Mouse (Mus musculus): ENCODE measurements around the gene Srgap3. TPM values are rescaled to one million over a fixed set of nuclear protein-coding genes. Genes with fewer than 3 reads are reported as not detected.

Gene Srgap3
- polyA plus RNA-seq, 1 experiment = 1.6 TPM

- WGBS = under 1% methylated on average over 77 of the region's 77 CpGs
- TF ChIP-seq CTCF (IDR thresholded peaks at IDR 0.05; ENCODE audit: insufficient read depth, low read length) (no peak), POLR2A (IDR thresholded peaks at IDR 0.05; ENCODE audit: borderline replicate concordance, extremely low read depth, low read depth, low read length) (peak; percentile 14; the same call in 1 of the 2 replicates)
- DNase-seq = peak; percentile 80
- peak within 1 kb of the TSS; percentile 81 for H3K4me3 ChIP-seq (replicated peaks; ENCODE audit: extremely low read depth, low read depth, low read length)
- H3K4me1 ChIP-seq (ENCODE audit: control insufficient read depth, insufficient read depth, low read length) = no peaks in the 10 kb centered on the region; the same call in 1 of the 2 replicates
These were observed 250.8 kb downstream of the Srgap3 start, which contains the start of gene Rad18 for GRCm38 (mm10) chr6:112696056-112696950. Gene Rad18 (minus strand): TSS chr6:112696686.

DNA sequence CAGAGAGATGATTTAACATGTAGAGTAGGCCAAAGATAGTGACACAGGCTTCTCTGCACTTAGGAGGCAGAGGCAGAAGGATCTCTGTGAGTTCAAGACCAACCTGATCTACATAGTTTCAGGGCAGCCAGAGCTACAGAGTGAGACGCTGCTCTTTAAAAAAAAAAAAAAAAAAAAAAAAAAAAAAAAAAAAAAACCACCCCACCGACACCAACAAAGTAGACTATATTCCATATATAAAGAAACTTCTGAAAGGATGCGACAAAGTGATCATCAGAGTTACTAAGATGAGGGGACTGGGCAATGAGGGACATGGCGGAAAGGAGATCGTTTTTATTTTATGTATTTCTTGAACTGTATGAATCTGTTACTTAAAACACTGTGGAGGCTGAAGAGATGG is 252.6 kb downstream of the Srgap3 start:
- H3K4me3 ChIP-seq (replicated peaks; ENCODE audit: extremely low read depth, low read depth, low read length) = no peak overlapping the region
- no peak for DNase-seq
- TF ChIP-seq CTCF (IDR thresholded peaks at IDR 0.05; ENCODE audit: insufficient read depth, low read length) = no peak
- TF ChIP-seq POLR2A (IDR thresholded peaks at IDR 0.05; ENCODE audit: borderline replicate concordance, extremely low read depth, low read depth, low read length) = no peak
- no peaks in the 10 kb centered on the region; the same call in 1 of the 2 replicates for H3K4me1 ChIP-seq (ENCODE audit: control insufficient read depth, insufficient read depth, low read length)
- WGBS = 87% methylated on average over 5 of the region's 5 CpGs

GRCm38 (mm10) chr6:112691523-112691922 is 255.5 kb downstream of the Srgap3 start:
- 100% methylated on average over 1 of the region's 1 CpGs for WGBS
- no peak for DNase-seq
- no peak for TF ChIP-seq POLR2A (IDR thresholded peaks at IDR 0.05; ENCODE audit: borderline replicate concordance, extremely low read depth, low read depth, low read length)
- no peak for TF ChIP-seq CTCF (IDR thresholded peaks at IDR 0.05; ENCODE audit: insufficient read depth, low read length)
- Histone ChIP-seq H3K4me1 (ENCODE audit: control insufficient read depth, insufficient read depth, low read length) (peaks cover under 1% of the 10 kb centered on the region; the same call in 1 of the 2 replicates), H3K4me3 (replicated peaks; ENCODE audit: extremely low read depth, low read depth, low read length) (no peak overlapping the region)

GRCm38 (mm10) chr6:112688033-112688432 is 259.0 kb downstream of the Srgap3 start:
- Histone ChIP-seq H3K4me1 (ENCODE audit: control insufficient read depth, insufficient read depth, low read length) (0 out of 2 replicates have a peak, but pooled peaks cover 2% of the 10 kb centered on the region), H3K4me3 (replicated peaks; ENCODE audit: extremely low read depth, low read depth, low read length) (no peak overlapping the region)
- DNase-seq = no peak
- WGBS = 69% methylated on average over 3 of the region's 3 CpGs
- TF ChIP-seq CTCF (IDR thresholded peaks at IDR 0.05; ENCODE audit: insufficient read depth, low read length) = no peak
- TF ChIP-seq POLR2A (IDR thresholded peaks at IDR 0.05; ENCODE audit: borderline replicate concordance, extremely low read depth, low read depth, low read length) = no peak

DNA sequence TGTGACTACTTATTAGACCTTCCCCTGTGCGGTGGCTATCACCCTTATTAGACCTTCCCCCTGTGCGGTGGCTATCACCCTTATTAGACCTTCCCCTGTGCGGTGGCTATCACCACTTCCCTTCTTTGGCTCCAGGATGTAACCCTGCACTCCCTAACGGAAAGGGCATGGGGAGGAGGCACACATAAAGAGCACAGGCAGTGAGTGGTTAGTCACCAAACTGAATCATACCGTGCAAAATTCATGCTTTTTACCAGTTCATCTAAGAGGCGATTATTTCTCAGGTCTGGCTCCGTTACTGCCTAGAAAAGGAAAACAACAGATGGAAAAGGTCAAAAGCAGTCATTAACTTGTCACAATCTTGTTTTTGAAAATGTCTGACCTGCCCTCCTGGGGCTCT is 260.6 kb downstream of the Srgap3 start:
- 58% methylated on average over 7 of the region's 7 CpGs for WGBS

DNA sequence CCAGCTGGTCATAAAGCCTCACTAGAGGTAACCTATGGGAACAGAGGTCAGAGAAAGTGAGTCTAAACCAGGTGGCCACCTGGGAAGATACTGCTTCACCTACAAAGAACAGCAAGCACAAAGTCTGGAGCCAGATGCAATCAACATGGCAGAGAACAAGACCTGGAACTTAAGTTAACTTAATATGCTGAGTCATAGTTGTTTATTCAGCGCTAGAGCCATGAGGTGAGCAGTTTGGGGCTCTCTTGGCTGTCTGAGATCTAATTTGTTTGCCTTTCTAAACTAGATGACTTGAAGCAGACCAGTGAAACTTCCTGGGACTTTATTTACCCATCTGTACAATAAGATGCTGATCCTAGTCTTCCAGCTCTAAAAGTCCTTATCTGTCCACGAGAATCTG is 263.0 kb downstream of the Srgap3 start:
- TF ChIP-seq CTCF (IDR thresholded peaks at IDR 0.05; ENCODE audit: insufficient read depth, low read length) = no peak
- no peak for TF ChIP-seq POLR2A (IDR thresholded peaks at IDR 0.05; ENCODE audit: borderline replicate concordance, extremely low read depth, low read depth, low read length)
- H3K4me3 ChIP-seq (replicated peaks; ENCODE audit: extremely low read depth, low read depth, low read length) = no peak overlapping the region
- no peak for DNase-seq
- H3K4me1 ChIP-seq (ENCODE audit: control insufficient read depth, insufficient read depth, low read length) = 0 out of 2 replicates have a peak, but pooled peaks cover 2% of the 10 kb centered on the region
- 75% methylated on average over 2 of the region's 2 CpGs for WGBS

More for the DNA sequence above, 260.6 kb downstream of the Srgap3 start:
- 0 out of 2 replicates have a peak, but pooled peaks cover 2% of the 10 kb centered on the region for H3K4me1 ChIP-seq (ENCODE audit: control insufficient read depth, insufficient read depth, low read length)
- no peak for DNase-seq
- no peak overlapping the region for H3K4me3 ChIP-seq (replicated peaks; ENCODE audit: extremely low read depth, low read depth, low read length)
- no peak for TF ChIP-seq CTCF (IDR thresholded peaks at IDR 0.05; ENCODE audit: insufficient read depth, low read length)
- TF ChIP-seq POLR2A (IDR thresholded peaks at IDR 0.05; ENCODE audit: borderline replicate concordance, extremely low read depth, low read depth, low read length) = no peak

Other genes starting within 250 kb of the Srgap3 start
- 3.5 and 5.8 TPM in 2 replicates for gene Thumpd3, start 99.0 kb upstream of the Srgap3 start, polyA plus RNA-seq (2012; rRNA removed)
- gene Setd5, start 130.1 kb upstream of the Srgap3 start, polyA plus RNA-seq (2012; rRNA removed) = 28.7 and 30.6 TPM in 2 replicates
- 0.92 and 0.93 TPM in 2 replicates for gene Lhfpl4, start 248.1 kb upstream of the Srgap3 start, polyA plus RNA-seq (2012; rRNA removed)